9 mouse cellular contexts compared by ENCODE assay signal in genomic region chr9:103558240-103558639, GRCm38 (mm10).
A peak's percentile ranks its signal among the peaks of the same experiment; 100 is the strongest.
DNase-seq lines count a peak whose midpoint lies in the region; ATAC-seq and TF ChIP-seq lines count a peak whose summit lies in the region.
"Had no signal": no experiment of that assay in that cellular context is flagged by ENCODE, and none has a peak within 500 bp of the region (broad histone marks: within the 10 kb centered on the region; RNA-seq: fewer than 3 reads in every experiment).

No protein-coding gene starts in this region.

- H3K4me3 ChIP-seq in heart, embryonic 14.5 days (ENCODE audit: control insufficient read depth in 1 of 2, insufficient read depth in 1 of 2, low read depth in 1 of 2, low read length in 2 of 2), result no peak overlapping the region
- H3K4me3 ChIP-seq in midbrain, postnatal 0 days (ENCODE audit: low read depth, low read length), result no peak overlapping the region
- no peak overlapping the region for H3K4me3 ChIP-seq in kidney, embryonic 16.5 days (ENCODE audit: low read length)
- H3K4me3 ChIP-seq in heart, adult 2 months, result no peak overlapping the region

- no peak for TF ChIP-seq EP300 in heart, adult 2 months (IDR thresholded peaks at IDR 0.05; ENCODE audit: insufficient read depth, low read depth, low read length)

- peaks cover 21 to 28% of the 10 kb centered on the region in 2 experiments for H3K4me1 ChIP-seq in heart, embryonic 14.5 days (ENCODE audit: control insufficient read depth in 2 of 2, insufficient read depth in 2 of 2, low read length in 2 of 2)
- peaks cover 12% of the 10 kb centered on the region; the same call in 1 of the 2 replicates for H3K4me1 ChIP-seq in midbrain, postnatal 0 days (ENCODE audit: insufficient read depth, low read length)
- 0 out of 2 replicates have a peak, but pooled peaks cover under 1% of the 10 kb centered on the region for H3K4me1 ChIP-seq in kidney, embryonic 16.5 days (ENCODE audit: insufficient read depth, low read length)
- no peaks in the 10 kb centered on the region for H3K4me1 ChIP-seq in heart, adult 2 months (ENCODE audit: control insufficient read depth, insufficient read depth, low read length)

- no peaks in the 10 kb centered on the region for H3K27me3 ChIP-seq in heart, embryonic 14.5 days (ENCODE audit: control insufficient read depth, insufficient read depth, low read length)
- H3K27me3 ChIP-seq in midbrain, postnatal 0 days (ENCODE audit: insufficient read depth, low read length), result no peaks in the 10 kb centered on the region
- no peaks in the 10 kb centered on the region for H3K27me3 ChIP-seq in kidney, embryonic 16.5 days (ENCODE audit: insufficient read depth, low read length)
- H3K27me3 ChIP-seq in heart, adult 2 months (ENCODE audit: control insufficient read depth, insufficient read depth, low read length), result no peaks in the 10 kb centered on the region

- WGBS in heart, embryonic 14.5 days, result 59% methylated on average over 7 of the region's 7 CpGs
- WGBS in midbrain, postnatal 0 days, result 67% methylated on average over 7 of the region's 7 CpGs
- 87% methylated on average over 7 of the region's 7 CpGs for WGBS in kidney, embryonic 16.5 days
- 70% methylated on average over 7 of the region's 7 CpGs for WGBS in heart, adult 2 months

- no peak for ATAC-seq in heart, embryonic 14.5 days (ENCODE audit: insufficient number of reproducible peaks, insufficient read depth, low FRiP score, low read depth)
- no peak for ATAC-seq in midbrain, postnatal 0 days (ENCODE audit: low FRiP score)
- no peak for ATAC-seq in kidney, embryonic 16.5 days (ENCODE audit: low FRiP score, low TSS enrichment)

- 0 out of 4 replicates have a peak overlapping the region, but pooled peaks have one; percentile 26 for H3K27ac ChIP-seq in heart, embryonic 14.5 days (replicated peaks in 1 of 2; ENCODE audit: control insufficient read depth in 1 of 2, insufficient read depth in 1 of 2, low read depth in 2 of 2, low read length in 2 of 2)
- H3K27ac ChIP-seq in midbrain, postnatal 0 days (ENCODE audit: low read depth, low read length), result peak overlapping the region; percentile 18; the same call in 1 of the 2 replicates
- H3K27ac ChIP-seq in kidney, embryonic 16.5 days (ENCODE audit: low read length), result no peak overlapping the region
- no peak overlapping the region for H3K27ac ChIP-seq in heart, adult 2 months

- no peak for DNase-seq in heart, adult 8-10 months (ENCODE audit: low spot score)
- DNase-seq in cerebellum, adult 9-11 months, result peak; percentile 78
- peak; percentile 64 for DNase-seq in layer of hippocampus, adult 9-10 months (ENCODE audit: low spot score)
- DNase-seq in midbrain, postnatal 0 days (ENCODE audit: low spot score), result peak; percentile 75
- DNase-seq in urinary bladder, postnatal 10 days (ENCODE audit: low spot score), result no peak
- DNase-seq in heart, adult 2 months, result no peak
- DNase-seq: heart, postnatal 36 days had no signal

- intact Hi-C loops in heart, adult 2 months (cut with DNase I), result no loop called here

- no peak for TF ChIP-seq CTCF in midbrain, postnatal 0 days (IDR thresholded peaks at IDR 0.05)
- TF ChIP-seq CTCF in heart, adult 2 months (IDR thresholded peaks at IDR 0.05), result no peak

- H3K36me3 ChIP-seq in heart, embryonic 14.5 days (ENCODE audit: control insufficient read depth, insufficient read depth, low read length), result no peaks in the 10 kb centered on the region
- H3K36me3 ChIP-seq in midbrain, postnatal 0 days (ENCODE audit: insufficient read depth, low read length), result no peaks in the 10 kb centered on the region
- no peaks in the 10 kb centered on the region for H3K36me3 ChIP-seq in kidney, embryonic 16.5 days (ENCODE audit: insufficient read depth, low read length)
- H3K36me3 ChIP-seq in heart, adult 2 months (ENCODE audit: control insufficient read depth, insufficient read depth, low read length), result no peaks in the 10 kb centered on the region

- no peak for TF ChIP-seq POLR2A in heart, adult 2 months (IDR thresholded peaks at IDR 0.05; ENCODE audit: insufficient read depth, low read depth, low read length)

- no peaks in the 10 kb centered on the region for H3K79me2 ChIP-seq in heart, adult 2 months (replicated peaks; ENCODE audit: control insufficient read depth, insufficient read depth, low read length)

- 0 out of 2 replicates have a peak, but pooled peaks cover 3% of the 10 kb centered on the region for H3K9me3 ChIP-seq in heart, embryonic 14.5 days (ENCODE audit: control insufficient read depth, low read length)
- no peaks in the 10 kb centered on the region for H3K9me3 ChIP-seq in midbrain, postnatal 0 days (ENCODE audit: low read length)
- H3K9me3 ChIP-seq in kidney, embryonic 16.5 days (ENCODE audit: low read length), result 0 out of 2 replicates have a peak, but pooled peaks cover 3% of the 10 kb centered on the region

- H3K4me2 ChIP-seq in heart, embryonic 14.5 days (ENCODE audit: low read length), result no peak overlapping the region
- H3K4me2 ChIP-seq in midbrain, postnatal 0 days (ENCODE audit: low read depth, low read length, poor library complexity, severe bottlenecking), result no peak overlapping the region
- H3K4me2 ChIP-seq in kidney, embryonic 16.5 days (replicated peaks; ENCODE audit: low read depth, low read length), result no peak overlapping the region

- H3K9ac ChIP-seq in heart, embryonic 14.5 days (ENCODE audit: low read length), result no peak overlapping the region
- no peak overlapping the region for H3K9ac ChIP-seq in midbrain, postnatal 0 days (replicated peaks; ENCODE audit: low read length, poor library complexity, severe bottlenecking)
- no peak overlapping the region for H3K9ac ChIP-seq in kidney, embryonic 16.5 days (replicated peaks; ENCODE audit: low read length)
- H3K9ac ChIP-seq in heart, adult 2 months (ENCODE audit: low read depth, low read length), result no peak overlapping the region

Comparison
In these comparisons a context has a peak if more than half of its experiments do, and no peak if none do; other contexts are left out.
1. H3K27ac ChIP-seq: peak in heart, embryonic 14.5 days (2 of 2) and midbrain, postnatal 0 days (single experiment); none in kidney, embryonic 16.5 days (single experiment) and heart, adult 2 months (single experiment).
2. DNase-seq: peak in cerebellum, adult 9-11 months (single experiment), layer of hippocampus, adult 9-10 months (single experiment) and midbrain, postnatal 0 days (single experiment); none in heart, adult 8-10 months (single experiment), urinary bladder, postnatal 10 days (single experiment) and heart, adult 2 months (0 of 2).